Mouse (Mus musculus): ENCODE measurements at regions not wholly inside any gene's neighbourhood (a gene's known extent, or its start where the extent isn't known, plus 50 kb on each side); places are given as distances from the start of the nearest gene placed in this dataset.
A peak's percentile ranks its signal among the peaks of the same experiment; 100 is the strongest.

GRCm38 (mm10) chr6:49606626-49607158, 211.3 kb downstream of the Stk31 start:
- H3K27ac ChIP-seq (ENCODE audit: low read depth, low read length), result no peak overlapping the region
- 17% methylated on average over 9 of the region's 9 CpGs for WGBS
- no peaks in the 10 kb centered on the region for H3K27me3 ChIP-seq (replicated peaks; ENCODE audit: control insufficient read depth, insufficient read depth, low read length)
- no peak overlapping the region for H3K4me3 ChIP-seq (ENCODE audit: low read length)
- no peaks in the 10 kb centered on the region for H3K9me3 ChIP-seq (ENCODE audit: control insufficient read depth, low read length)
- no peak overlapping the region for H3K9ac ChIP-seq (ENCODE audit: low read depth, low read length)
- peak; percentile 56; the same call in 1 of the 2 replicates for ATAC-seq
- H3K36me3 ChIP-seq (ENCODE audit: control insufficient read depth, insufficient read depth, low read length), result no peaks in the 10 kb centered on the region
- peaks cover 7% of the 10 kb centered on the region for H3K4me1 ChIP-seq (ENCODE audit: control insufficient read depth, insufficient read depth, low read depth, low read length)
- H3K4me2 ChIP-seq (ENCODE audit: low read length), result no peak overlapping the region

GRCm38 (mm10) chr6:49624080-49624479, 198.4 kb upstream of the Npy start:
- 74% methylated on average over 2 of the region's 2 CpGs for WGBS
- no peak for ATAC-seq
- no peak overlapping the region for H3K9ac ChIP-seq (ENCODE audit: low read depth, low read length)
- H3K36me3 ChIP-seq (ENCODE audit: control insufficient read depth, insufficient read depth, low read length), result no peaks in the 10 kb centered on the region
- H3K4me2 ChIP-seq (ENCODE audit: low read length), result no peak overlapping the region
- no peak overlapping the region for H3K27ac ChIP-seq (ENCODE audit: low read depth, low read length)
- H3K9me3 ChIP-seq (ENCODE audit: control insufficient read depth, low read length), result no peaks in the 10 kb centered on the region
- H3K4me3 ChIP-seq (ENCODE audit: low read length), result no peak overlapping the region
- H3K27me3 ChIP-seq (replicated peaks; ENCODE audit: control insufficient read depth, insufficient read depth, low read length), result no peaks in the 10 kb centered on the region
- H3K4me1 ChIP-seq (ENCODE audit: control insufficient read depth, insufficient read depth, low read depth, low read length), result no peaks in the 10 kb centered on the region

- H3K4me2 ChIP-seq (ENCODE audit: low read length), result no peak overlapping the region
- ATAC-seq, result no peak
- no peak overlapping the region for H3K27ac ChIP-seq (ENCODE audit: low read depth, low read length)
- H3K9ac ChIP-seq (ENCODE audit: low read depth, low read length), result no peak overlapping the region
- WGBS, result 83% methylated on average over 5 of the region's 5 CpGs
- H3K27me3 ChIP-seq (replicated peaks; ENCODE audit: control insufficient read depth, insufficient read depth, low read length), result no peaks in the 10 kb centered on the region
- H3K36me3 ChIP-seq (ENCODE audit: control insufficient read depth, insufficient read depth, low read length), result no peaks in the 10 kb centered on the region
- H3K9me3 ChIP-seq (ENCODE audit: control insufficient read depth, low read length), result no peaks in the 10 kb centered on the region
- no peaks in the 10 kb centered on the region for H3K4me1 ChIP-seq (ENCODE audit: control insufficient read depth, insufficient read depth, low read depth, low read length)
- H3K4me3 ChIP-seq (ENCODE audit: low read length), result no peak overlapping the region
Observed at GRCm38 (mm10) chr6:49624564-49624963, 197.9 kb upstream of the Npy start.

GRCm38 (mm10) chr6:49633470-49634095, 188.9 kb upstream of the Npy start:
- ATAC-seq, result peak; percentile 60
- no peak overlapping the region for H3K4me2 ChIP-seq (ENCODE audit: low read length)
- H3K4me1 ChIP-seq (ENCODE audit: control insufficient read depth, insufficient read depth, low read depth, low read length), result no peaks in the 10 kb centered on the region
- H3K27ac ChIP-seq (ENCODE audit: low read depth, low read length), result no peak overlapping the region
- no peaks in the 10 kb centered on the region for H3K9me3 ChIP-seq (ENCODE audit: control insufficient read depth, low read length)
- no peaks in the 10 kb centered on the region for H3K27me3 ChIP-seq (replicated peaks; ENCODE audit: control insufficient read depth, insufficient read depth, low read length)
- H3K9ac ChIP-seq (ENCODE audit: low read depth, low read length), result no peak overlapping the region
- H3K36me3 ChIP-seq (ENCODE audit: control insufficient read depth, insufficient read depth, low read length), result no peaks in the 10 kb centered on the region
- WGBS, result 37% methylated on average over 5 of the region's 5 CpGs
- H3K4me3 ChIP-seq (ENCODE audit: low read length), result no peak overlapping the region

- WGBS, result 75% methylated on average over 2 of the region's 2 CpGs
- no peak overlapping the region for H3K27ac ChIP-seq (ENCODE audit: low read depth, low read length)
Observed at GRCm38 (mm10) chr6:49637654-49638053, 184.9 kb upstream of the Npy start.

GRCm38 (mm10) chr6:49641256-49641655, 181.3 kb upstream of the Npy start:
- Histone ChIP-seq H3K9me3 (ENCODE audit: control insufficient read depth, low read length) (no peaks in the 10 kb centered on the region), H3K4me3 (ENCODE audit: low read length) (no peak overlapping the region), H3K27ac (ENCODE audit: low read depth, low read length) (no peak overlapping the region), H3K9ac (ENCODE audit: low read depth, low read length) (no peak overlapping the region), H3K27me3 (replicated peaks; ENCODE audit: control insufficient read depth, insufficient read depth, low read length) (no peaks in the 10 kb centered on the region), H3K36me3 (ENCODE audit: control insufficient read depth, insufficient read depth, low read length) (no peaks in the 10 kb centered on the region), H3K4me1 (ENCODE audit: control insufficient read depth, insufficient read depth, low read depth, low read length) (no peaks in the 10 kb centered on the region), H3K4me2 (ENCODE audit: low read length) (no peak overlapping the region)
- no peak for ATAC-seq
- WGBS, result 89% methylated on average over 5 of the region's 5 CpGs

More at GRCm38 (mm10) chr6:49637654-49638053, 184.9 kb upstream of the Npy start:
- no peak for ATAC-seq
- Histone ChIP-seq H3K4me3 (ENCODE audit: low read length) (no peak overlapping the region), H3K4me2 (ENCODE audit: low read length) (no peak overlapping the region), H3K9ac (ENCODE audit: low read depth, low read length) (no peak overlapping the region), H3K27me3 (replicated peaks; ENCODE audit: control insufficient read depth, insufficient read depth, low read length) (no peaks in the 10 kb centered on the region), H3K36me3 (ENCODE audit: control insufficient read depth, insufficient read depth, low read length) (no peaks in the 10 kb centered on the region), H3K4me1 (ENCODE audit: control insufficient read depth, insufficient read depth, low read depth, low read length) (no peaks in the 10 kb centered on the region), H3K9me3 (ENCODE audit: control insufficient read depth, low read length) (no peaks in the 10 kb centered on the region)

GRCm38 (mm10) chr6:49654541-49655130, 167.9 kb upstream of the Npy start:
- H3K9me3 ChIP-seq (ENCODE audit: control insufficient read depth, low read length), result no peaks in the 10 kb centered on the region
- no peak for ATAC-seq
- no peak overlapping the region for H3K4me2 ChIP-seq (ENCODE audit: low read length)
- no peaks in the 10 kb centered on the region for H3K36me3 ChIP-seq (ENCODE audit: control insufficient read depth, insufficient read depth, low read length)
- no peaks in the 10 kb centered on the region for H3K27me3 ChIP-seq (replicated peaks; ENCODE audit: control insufficient read depth, insufficient read depth, low read length)
- 77% methylated on average over 10 of the region's 10 CpGs for whole genome bisulfite sequencing
- H3K9ac ChIP-seq (ENCODE audit: low read depth, low read length), result no peak overlapping the region
- no peaks in the 10 kb centered on the region for H3K4me1 ChIP-seq (ENCODE audit: control insufficient read depth, insufficient read depth, low read depth, low read length)
- H3K27ac ChIP-seq (ENCODE audit: low read depth, low read length), result no peak overlapping the region
- H3K4me3 ChIP-seq (ENCODE audit: low read length), result no peak overlapping the region

GRCm38 (mm10) chr6:49655241-49655640, 167.3 kb upstream of the Npy start:
- Histone ChIP-seq H3K27me3 (replicated peaks; ENCODE audit: control insufficient read depth, insufficient read depth, low read length) (no peaks in the 10 kb centered on the region), H3K4me2 (ENCODE audit: low read length) (no peak overlapping the region), H3K4me3 (ENCODE audit: low read length) (no peak overlapping the region), H3K9me3 (ENCODE audit: control insufficient read depth, low read length) (no peaks in the 10 kb centered on the region), H3K9ac (ENCODE audit: low read depth, low read length) (no peak overlapping the region), H3K36me3 (ENCODE audit: control insufficient read depth, insufficient read depth, low read length) (no peaks in the 10 kb centered on the region), H3K4me1 (ENCODE audit: control insufficient read depth, insufficient read depth, low read depth, low read length) (no peaks in the 10 kb centered on the region), H3K27ac (ENCODE audit: low read depth, low read length) (no peak overlapping the region)
- ATAC-seq, result no peak
- WGBS, result 68% methylated on average over 5 of the region's 5 CpGs

- no peaks in the 10 kb centered on the region for H3K9me3 ChIP-seq (ENCODE audit: control insufficient read depth, low read length)
- no peak overlapping the region for H3K9ac ChIP-seq (ENCODE audit: low read depth, low read length)
- H3K4me2 ChIP-seq (ENCODE audit: low read length), result no peak overlapping the region
- no peak for ATAC-seq
- H3K4me3 ChIP-seq (ENCODE audit: low read length), result no peak overlapping the region
- 74% methylated on average over 13 of the region's 13 CpGs for WGBS
- no peaks in the 10 kb centered on the region for H3K4me1 ChIP-seq (ENCODE audit: control insufficient read depth, insufficient read depth, low read depth, low read length)
- H3K27ac ChIP-seq (ENCODE audit: low read depth, low read length), result no peak overlapping the region
- no peaks in the 10 kb centered on the region for H3K36me3 ChIP-seq (ENCODE audit: control insufficient read depth, insufficient read depth, low read length)
- H3K27me3 ChIP-seq (replicated peaks; ENCODE audit: control insufficient read depth, insufficient read depth, low read length), result no peaks in the 10 kb centered on the region
Observed at GRCm38 (mm10) chr6:49656359-49657280, 165.9 kb upstream of the Npy start.

All from hindbrain, embryonic 16.5 days (tissue).